Mouse (Mus musculus): ENCODE data around the gene Psmb1. TPM values are rescaled to one million over a fixed set of nuclear protein-coding genes. Genes with fewer than 3 reads are reported as not detected.

Gene Psmb1
- 301 and 378 TPM in 2 replicates for polyA plus RNA-seq (2021; fragmentation: Nextera tagmentation)
- long read RNA-seq, experiment 1, transcript Psmb1-201 (6 exons, 1,758 nt) = major isoform, 248 of 260 reads
- long read RNA-seq, experiment 1, transcript Psmb1-202 (5 exons, 1,970 nt) = minor isoform, 5 of 260 reads
- long read RNA-seq, experiment 1, partial matches to known transcripts = 3 of 260 reads
- long read RNA-seq, experiment 1, other reads (novel, unspliced or antisense) = 4 of 260 reads
- long read RNA-seq, experiment 2, transcript Psmb1-201 (6 exons, 1,758 nt) = major isoform, 586 of 640 reads
- long read RNA-seq, experiment 2, transcript Psmb1-203 (2 exons, 1,762 nt) = minor isoform, 9 of 640 reads
- long read RNA-seq, experiment 2, partial matches to known transcripts = 32 of 640 reads
- long read RNA-seq, experiment 2, other reads (novel, unspliced or antisense) = 13 of 640 reads

DNA sequence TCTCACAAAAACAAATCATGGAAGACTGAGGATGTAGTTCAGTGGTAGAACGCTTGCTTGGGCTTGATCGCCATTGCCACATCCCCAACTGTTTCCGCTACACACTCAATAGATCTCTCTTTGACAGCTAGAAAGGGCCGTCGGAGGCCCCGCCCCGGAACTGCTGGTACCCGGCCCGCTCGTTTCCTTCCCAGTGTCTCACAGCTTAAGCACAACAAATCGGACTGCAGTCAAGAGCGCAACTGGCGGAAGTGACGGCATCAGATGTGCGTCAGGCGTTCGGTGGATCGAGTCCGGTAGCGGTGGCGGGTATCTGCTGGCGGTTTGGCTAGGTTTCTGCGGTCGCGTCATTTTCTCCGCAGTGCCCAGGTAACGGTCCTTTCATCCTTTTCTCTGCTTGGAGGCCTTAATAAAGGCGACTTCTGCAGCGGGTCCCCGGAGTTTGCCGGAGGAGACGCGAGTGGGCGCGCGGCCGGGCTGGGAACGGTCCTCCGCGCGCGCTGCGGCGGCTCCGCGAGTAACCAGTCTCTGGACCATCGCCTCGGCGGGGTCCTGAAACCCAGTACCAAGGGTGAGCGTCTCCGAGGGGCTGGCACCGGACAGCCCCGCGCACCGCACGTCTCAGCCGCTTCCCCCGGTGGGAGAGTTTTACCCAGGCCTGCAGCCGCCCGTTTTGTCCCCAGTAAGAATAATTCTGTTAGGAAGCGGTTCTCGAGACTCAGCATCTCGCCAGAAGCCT is at the start of gene Psmb1, which contains the start of gene Tbp:
Gene Psmb1, minus strand, starts transcription at position 96 of the 739 bp plus-strand sequence.
Gene Tbp, plus strand, starts transcription at position 233 of the 739 bp plus-strand sequence.

DNA sequence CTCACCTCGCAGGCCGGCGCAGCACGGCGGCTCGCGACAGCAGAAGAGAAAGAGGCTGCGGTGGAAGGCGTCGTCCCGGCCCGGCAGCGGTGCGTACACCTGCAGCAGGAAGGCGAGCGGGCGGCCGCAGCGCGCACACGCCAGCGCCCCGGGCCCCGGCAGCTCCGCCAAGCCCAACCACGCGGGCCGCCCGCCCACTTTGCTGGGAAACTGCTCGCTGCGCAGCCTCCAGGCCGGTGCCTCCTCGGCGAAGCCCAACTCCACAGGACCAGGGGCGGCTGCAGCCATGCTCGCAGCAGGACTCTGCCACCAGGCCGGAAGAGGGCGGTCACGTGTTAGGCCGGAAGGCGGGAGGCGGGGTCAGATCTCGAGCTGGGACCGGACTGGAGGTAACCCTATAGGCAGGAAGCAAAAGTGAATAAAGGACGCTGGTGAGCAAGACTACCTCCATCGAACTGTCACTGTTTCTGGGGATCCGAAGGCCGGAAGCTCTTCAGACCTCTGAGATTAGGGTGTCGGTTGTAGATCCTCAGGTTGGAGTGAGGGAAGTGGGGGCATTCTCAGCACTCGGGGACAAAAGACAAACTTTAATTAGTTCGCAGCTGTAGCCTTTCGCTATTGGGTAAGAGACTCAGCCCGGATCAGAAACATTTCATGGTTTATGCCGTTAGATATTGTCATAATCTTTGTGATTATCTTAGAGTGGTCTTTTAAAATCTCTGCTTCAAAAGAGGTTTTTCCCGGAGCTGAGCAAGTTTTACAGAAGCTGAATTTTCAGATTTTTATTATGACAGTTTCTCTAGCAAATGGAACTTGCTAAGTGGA is 27.6 kb upstream of the Psmb1 start, which contains the start of gene Pdcd2:
Gene Pdcd2, minus strand, starts transcription at position 316 of the 825 bp plus-strand sequence.

Other genes with a start within 250 kb of the Psmb1 start
- 1.6 and 1.9 TPM in 2 replicates for gene Dll1, start 122.9 kb downstream of the Psmb1 start, polyA plus RNA-seq (2021; fragmentation: Nextera tagmentation)
- 22.2 and 23.7 TPM in 2 replicates for gene Fam120b, start 103.5 kb downstream of the Psmb1 start, polyA plus RNA-seq (2021; fragmentation: Nextera tagmentation)
- gene Tbp, start 137 bp upstream of the Psmb1 start, polyA plus RNA-seq (2021; fragmentation: Nextera tagmentation) = 11.4 and 17.4 TPM in 2 replicates
- 39.1 and 39.2 TPM in 2 replicates for gene Pdcd2, start 27.6 kb upstream of the Psmb1 start, polyA plus RNA-seq (2021; fragmentation: Nextera tagmentation)
- gene Prdm9, start 64.6 kb upstream of the Psmb1 start, polyA plus RNA-seq (2021; fragmentation: Nextera tagmentation) = 0.43 and 0.48 TPM in 2 replicates
- gene Chd1, start 205.2 kb upstream of the Psmb1 start, polyA plus RNA-seq (2021; fragmentation: Nextera tagmentation) = 3.0 and 11.0 TPM in 2 replicates